Mouse (Mus musculus) kidney, adult 9 months (tissue): ENCODE measurements around the gene Retreg1.
"Not testable (repeated sequence)": the region's sequence is repeated elsewhere in the genome, so short reads cannot be mapped to it uniquely, and the experiment has no call there.

Experiments used
- DNase-seq: peaks from one replicate; pipeline ENCODE4 v3.0.0; 2022

Gene Retreg1

DNA sequence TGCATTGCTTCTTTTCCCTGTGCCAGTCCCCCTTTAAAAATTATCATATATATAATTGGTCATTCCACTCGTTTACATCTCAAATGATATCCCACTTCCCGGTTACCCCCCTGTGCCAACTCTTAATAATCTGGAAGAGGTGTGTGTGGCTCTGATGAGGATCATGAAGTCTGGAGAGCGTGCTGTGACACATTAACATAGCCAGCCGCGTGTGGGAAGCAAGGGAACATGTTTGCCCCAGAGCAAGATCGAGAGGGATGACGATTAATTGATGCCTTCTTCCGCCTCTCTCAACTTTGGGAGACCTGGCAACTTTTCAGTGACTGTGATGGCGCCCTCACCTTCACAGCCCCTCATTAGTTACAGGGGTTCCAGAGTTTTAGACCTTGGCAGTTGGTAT is 106.7 kb downstream of the Retreg1 start:
- no peak for DNase-seq

DNA sequence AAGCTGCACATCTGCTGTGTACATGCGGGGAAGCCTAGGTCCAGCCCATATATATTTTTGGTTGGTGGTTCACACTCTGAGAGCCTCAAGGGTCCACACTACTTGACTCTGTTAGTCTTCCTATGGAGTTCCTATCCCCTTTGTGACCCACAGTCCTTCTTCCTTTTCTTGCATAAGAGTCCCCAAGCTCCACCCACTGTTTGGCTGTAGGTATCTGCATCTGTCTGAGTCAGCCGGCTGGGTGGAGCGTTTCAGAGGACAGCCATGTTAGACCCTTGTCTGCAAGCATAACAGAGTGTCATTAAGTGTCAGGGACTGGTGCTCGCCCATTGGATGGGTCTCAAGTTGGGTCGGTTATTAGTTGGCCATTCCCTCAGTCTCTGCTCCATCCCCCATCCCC is 107.6 kb downstream of the Retreg1 start:
- DNase-seq, result no peak

DNA sequence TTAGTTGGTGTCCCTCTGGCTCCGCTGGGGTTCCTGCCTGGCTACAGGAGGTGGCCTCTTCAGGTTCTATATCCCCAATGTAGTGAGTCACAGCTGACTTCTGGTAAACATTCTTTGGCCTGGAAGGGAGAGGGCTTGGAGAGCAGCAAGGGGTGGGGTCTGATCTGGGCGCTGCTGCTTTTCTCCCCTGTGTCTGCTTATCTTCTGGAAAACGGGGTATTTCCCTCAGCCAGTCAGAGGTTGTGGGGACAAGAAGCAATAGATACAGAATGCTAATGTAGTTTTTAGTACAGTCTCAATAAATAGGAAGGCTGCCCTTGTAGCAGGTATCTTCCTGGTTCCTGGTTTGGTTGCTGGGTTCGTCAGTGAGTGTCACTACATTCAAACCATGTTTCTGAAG is 108.1 kb downstream of the Retreg1 start:
- no peak for DNase-seq

DNA sequence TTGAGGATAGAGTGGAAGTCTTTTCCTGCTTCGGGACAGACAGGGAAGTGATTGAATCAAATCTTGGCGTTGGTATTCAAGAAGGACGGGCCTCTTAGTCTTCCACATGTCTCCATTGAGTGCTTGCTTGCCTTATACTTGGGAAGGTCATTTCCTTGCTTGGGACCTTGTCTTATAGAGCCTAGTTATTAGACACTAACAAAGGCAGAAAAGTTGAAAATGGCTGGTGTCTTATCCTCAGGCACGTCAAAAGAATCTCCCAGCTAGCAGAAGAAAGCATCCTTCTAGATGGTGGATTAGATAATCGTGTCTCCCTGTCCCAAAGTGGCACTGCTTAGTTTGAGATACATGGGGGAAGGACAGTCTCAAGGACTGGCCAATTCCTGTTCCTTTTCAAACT is 113.0 kb downstream of the Retreg1 start:
- no peak for DNase-seq

DNA sequence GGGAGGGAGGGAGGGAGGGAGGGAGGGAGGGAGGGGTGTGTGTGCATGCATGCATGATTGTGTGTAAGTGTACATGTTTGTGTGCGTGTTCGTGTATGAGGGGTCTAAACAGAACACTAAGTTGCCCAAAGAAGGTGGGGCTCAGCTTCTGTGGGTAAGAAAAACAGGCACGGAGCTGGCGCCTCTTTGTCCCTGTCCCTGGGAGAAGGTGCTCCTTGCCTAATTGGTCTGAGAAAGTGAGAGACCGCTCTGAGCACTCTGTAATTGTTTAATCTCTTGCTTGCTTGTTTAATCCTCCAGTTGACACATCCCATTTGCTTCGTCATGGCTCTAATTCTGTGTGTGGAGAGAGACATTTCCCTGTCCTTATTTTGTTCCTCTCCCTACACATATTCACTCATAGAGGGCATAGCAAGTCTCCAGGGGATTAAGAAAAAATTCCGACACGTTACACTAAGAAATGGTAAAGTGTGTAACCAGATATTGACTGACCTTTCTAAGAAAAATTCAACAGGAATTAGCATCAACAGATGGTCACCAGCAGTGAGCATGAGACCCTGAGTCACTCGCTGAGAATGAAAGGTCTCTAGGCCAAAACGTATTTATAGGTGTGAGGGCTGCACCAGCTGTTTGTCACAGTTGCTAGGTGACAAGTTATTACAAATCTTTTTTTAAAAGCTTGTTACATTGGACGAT is 113.6 kb downstream of the Retreg1 start:
- DNase-seq, result peak; percentile 78

- DNase-seq, result no peak
Measured at GRCm38 (mm10) chr15:25957651-25958050, 114.7 kb downstream of the Retreg1 start.

DNA sequence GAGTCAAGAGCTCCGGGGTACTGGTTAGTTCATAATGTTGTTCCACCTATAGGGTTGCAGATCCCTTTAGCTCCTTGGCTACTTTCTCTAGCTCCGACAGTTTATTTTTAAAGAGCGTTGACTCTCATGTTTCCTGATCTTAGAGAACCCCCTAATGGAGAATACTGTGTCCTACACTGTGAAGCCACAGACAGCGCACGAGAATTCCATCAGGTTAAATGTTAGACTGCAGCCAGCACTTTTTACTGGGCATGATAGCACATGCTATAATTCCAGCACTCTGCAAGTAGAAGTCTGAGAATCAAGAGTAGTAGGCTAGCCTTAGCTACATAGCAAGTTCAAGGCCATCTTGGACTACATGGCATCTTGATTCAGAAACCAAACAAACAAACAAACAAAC is 116.4 kb downstream of the Retreg1 start:
- DNase-seq, result peak; percentile 82

DNA sequence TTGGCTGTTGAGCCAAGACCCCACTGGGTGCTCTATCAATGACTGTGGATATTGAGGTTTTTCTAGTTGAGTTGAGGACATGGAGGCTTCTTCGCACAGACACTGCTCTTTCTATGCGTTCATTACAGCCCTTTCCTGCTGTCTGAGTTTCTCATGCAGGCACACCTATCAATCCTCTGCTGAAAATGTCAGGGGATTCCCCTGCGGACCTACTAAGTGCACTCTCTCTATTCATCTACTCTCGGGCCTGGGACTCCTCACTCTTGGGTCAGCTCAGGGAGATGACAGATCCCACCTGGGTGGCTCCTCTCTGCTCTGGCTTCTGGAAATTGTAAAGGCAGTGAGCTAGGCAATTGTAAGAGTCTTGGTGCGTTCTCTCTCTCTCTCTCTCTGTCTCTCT is 117.3 kb downstream of the Retreg1 start:
- no peak for DNase-seq

DNA sequence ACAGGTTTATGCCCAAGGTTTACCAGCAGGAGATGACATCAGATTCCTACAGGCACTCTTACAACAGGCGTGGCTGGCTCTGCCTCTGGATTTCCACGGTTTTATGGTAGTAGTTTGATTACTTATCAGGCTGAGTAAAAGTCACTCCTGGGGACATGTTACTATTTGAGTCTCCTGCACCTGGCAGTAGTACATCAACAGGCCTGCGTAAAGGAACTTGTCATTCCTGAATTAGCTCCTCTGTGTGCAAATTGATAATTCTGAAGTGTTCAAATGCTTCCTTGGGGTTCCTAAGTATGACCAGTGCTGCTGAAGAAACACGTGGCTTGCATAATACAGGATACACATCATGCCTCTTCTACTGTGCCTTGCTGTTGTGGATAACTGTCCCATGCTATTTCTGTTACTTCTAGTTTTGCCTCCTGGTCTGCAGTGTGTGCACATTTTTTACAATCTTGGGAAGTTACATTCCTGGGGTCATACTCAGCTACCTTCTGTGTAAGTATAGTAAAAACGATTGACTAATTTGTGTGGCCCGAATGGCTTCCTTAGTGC is 123.3 kb downstream of the Retreg1 start:
- DNase-seq, result no peak

GRCm38 (mm10) chr15:25971596-25971995 is 128.6 kb downstream of the Retreg1 start:
- DNase-seq, result no peak

DNA sequence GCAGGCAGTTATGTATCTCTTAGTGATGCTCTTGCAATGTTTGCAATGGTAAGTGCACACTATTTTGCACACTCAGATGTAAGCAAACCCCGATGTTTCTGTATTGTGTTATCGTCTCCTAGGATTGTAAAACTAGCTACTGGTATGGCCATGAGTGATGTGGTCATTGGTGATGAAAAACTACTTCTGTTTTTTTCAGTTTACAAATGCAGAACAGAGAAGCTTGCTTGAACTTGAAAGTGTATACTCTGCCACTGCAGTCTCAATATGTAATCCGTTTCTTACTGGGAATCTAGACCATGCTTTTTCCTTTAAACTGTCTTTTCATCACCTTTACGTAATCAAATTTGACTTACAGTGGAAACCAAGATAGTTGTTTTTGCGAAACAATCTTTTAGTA is 129.8 kb downstream of the Retreg1 start:
- no peak for DNase-seq

DNA sequence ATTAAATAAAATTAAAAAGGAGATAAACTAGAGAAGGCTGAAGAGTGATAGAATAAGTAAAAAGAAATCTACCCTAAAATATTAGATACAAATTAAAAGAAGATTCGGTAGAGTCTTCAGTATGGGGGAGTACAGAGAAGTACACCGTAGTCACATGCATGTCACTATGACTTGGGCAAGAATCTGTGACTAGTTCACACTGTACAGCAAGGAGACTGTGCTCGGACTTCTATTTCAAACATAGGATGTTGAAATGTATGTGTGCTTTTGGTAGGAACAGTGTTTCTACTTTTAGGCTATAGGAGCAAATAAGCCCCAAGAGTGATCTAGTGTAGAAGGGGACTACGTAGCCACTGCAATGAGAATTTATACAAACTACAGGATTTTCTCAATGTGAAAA is 131.4 kb downstream of the Retreg1 start:
- no peak for DNase-seq

- no peak for DNase-seq
Measured at GRCm38 (mm10) chr15:25975810-25976209, 132.8 kb downstream of the Retreg1 start.

DNA sequence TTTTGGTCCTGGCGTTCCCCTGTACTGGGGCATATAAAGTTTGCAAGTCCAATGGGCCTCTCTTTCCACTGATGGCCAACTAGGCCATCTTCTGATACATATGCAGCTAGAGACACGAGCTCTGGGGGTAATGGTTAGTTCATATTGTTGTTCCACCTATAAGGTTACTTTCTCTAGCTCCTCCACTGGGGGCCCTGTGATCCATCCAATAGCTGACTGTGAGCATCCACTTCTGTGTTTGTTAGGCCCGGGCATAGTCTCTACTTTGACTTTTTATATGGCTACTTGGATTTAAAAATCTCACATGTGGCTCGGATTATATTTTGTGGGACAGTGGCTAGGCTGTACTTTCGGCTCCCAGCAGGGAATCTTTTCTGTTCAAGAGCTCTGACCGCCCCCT is 140.6 kb downstream of the Retreg1 start:
- not testable (repeated sequence) for DNase-seq

- peak; percentile 97 for DNase-seq
Measured at GRCm38 (mm10) chr15:25984067-25984733, 141.2 kb downstream of the Retreg1 start, which contains the start of gene Zfp622. Gene Zfp622, plus strand, starts transcription at chr15:25984366.

- DNase-seq, result no peak
Measured at GRCm38 (mm10) chr15:25984734-25985492, 141.9 kb downstream of the Retreg1 start.

DNA sequence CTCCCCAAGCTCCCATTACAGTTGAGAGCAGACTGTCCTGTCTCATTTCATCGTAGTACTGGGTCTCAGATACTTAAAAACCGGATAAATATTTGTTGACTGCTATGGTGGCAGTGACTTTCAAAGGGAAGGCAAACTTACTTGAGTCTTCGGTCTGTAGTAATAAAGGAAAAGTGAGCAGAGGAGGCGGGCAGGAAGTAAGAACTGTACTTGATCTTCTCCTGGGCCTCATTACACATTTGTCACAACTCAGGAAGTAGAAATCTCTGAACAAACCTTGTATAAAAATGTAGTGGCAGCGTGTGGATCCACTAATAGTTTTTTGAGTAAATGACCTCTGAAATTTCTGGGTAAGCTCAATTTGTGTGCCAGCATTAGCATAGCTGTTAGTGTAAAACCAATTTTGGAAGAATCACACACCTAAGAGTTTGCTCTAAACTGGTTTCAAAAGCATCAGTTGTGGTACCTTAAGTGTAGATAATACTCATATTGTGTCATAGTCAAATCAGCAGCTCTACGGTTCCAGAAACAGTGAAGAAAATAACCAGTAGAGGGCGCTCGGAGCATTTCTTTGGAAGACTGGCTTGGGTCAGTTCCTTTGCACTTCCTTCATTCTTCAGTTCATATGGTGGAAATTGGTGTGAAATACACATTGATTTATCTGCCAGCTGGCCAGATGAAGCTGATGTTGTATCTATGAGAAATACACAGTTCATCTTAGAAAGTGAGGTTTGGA is 150.2 kb downstream of the Retreg1 start:
- DNase-seq, result peak; percentile 77

- DNase-seq, result peak; percentile 20
Measured at GRCm38 (mm10) chr15:25995521-25995920, 152.5 kb downstream of the Retreg1 start.

DNA sequence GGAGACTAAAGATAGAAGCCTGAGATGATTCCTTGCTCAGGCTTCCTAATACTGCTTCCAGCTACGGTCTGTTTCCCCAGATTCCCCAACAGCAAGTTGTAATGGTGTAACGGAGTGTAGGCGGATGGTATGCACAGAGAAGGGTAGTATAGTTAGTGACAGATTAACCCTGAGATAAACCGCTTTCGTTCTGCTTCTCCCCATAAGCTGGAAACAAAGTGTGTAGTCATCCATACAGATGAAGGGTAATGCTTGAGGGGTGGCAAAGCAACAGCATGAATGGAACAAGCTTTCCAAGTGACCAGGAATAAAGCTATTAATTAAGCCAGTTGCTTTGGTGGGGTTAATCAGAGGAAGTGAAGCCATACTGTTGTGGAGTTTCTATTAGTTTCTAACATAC is 156.6 kb downstream of the Retreg1 start:
- DNase-seq, result not testable (repeated sequence)

DNA sequence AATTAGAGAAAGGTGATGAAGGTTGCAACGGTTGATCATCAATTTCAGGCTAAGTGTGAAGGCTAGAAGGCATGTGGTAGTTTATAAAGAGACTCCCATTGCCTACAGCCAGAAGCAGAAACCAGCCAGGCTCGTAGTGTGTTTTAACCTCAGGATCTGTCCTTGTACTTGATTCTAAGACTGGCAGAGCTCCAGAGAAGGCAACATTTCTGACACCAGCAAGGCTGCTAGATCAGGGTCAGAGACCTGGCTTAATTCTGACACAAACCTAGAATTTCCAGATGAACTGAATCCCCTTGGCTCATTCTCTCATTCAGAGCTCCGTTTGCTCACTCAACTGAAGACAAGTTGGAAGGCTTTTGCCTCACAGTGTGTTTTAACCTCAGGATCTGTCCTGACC is 165.6 kb downstream of the Retreg1 start:
- no peak for DNase-seq

GRCm38 (mm10) chr15:26012891-26013290 is 169.9 kb downstream of the Retreg1 start:
- DNase-seq, result no peak

- DNase-seq, result peak; percentile 26
Measured at GRCm38 (mm10) chr15:26015979-26016665, 173.1 kb downstream of the Retreg1 start.
